In the genomic region with DNA sequence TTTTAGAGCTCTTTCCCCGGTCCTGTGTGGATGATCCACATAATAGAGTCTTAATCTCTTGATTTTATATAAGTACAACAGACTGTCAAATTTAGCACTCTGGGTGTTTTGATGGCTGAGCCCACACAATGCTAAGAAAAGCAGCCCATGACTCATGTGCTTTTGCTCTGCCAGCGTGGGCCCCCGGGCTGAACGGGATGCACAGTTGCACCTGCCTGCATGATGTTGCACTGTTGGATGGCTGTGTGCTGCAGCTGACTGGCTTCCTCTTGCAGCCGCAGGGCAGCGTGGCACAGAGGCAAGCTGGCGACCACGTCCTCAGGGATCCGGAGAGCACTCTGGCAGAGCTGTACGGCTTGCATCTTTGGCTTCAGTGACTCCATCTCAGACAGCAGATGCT, we compare ENCODE assay signal across 8 mouse cellular contexts.
DNase-seq lines count a peak whose midpoint lies in the region; ATAC-seq lines count a peak whose summit lies in the region.

No protein-coding gene starts in this region.

- ATAC-seq in neural tube, embryonic 11.5 days (ENCODE audit: insufficient read depth, low FRiP score, low TSS enrichment) = no peak
- peak; percentile 84 for ATAC-seq in hindbrain, embryonic 15.5 days (ENCODE audit: low FRiP score, low read depth)
- peak; percentile 67; the same call in 1 of the 2 replicates for ATAC-seq in midbrain, embryonic 14.5 days (ENCODE audit: low FRiP score, low TSS enrichment)
- ATAC-seq in intestine, embryonic 15.5 days = no peak

- WGBS in neural tube, embryonic 11.5 days = 88% methylated on average over 10 of the region's 10 CpGs
- WGBS in hindbrain, embryonic 15.5 days = 47% methylated on average over 10 of the region's 10 CpGs
- WGBS in midbrain, embryonic 14.5 days = 52% methylated on average over 10 of the region's 10 CpGs
- 76% methylated on average over 10 of the region's 10 CpGs for WGBS in intestine, embryonic 15.5 days

- H3K4me2 ChIP-seq in neural tube, embryonic 11.5 days (ENCODE audit: low read depth) = no peak overlapping the region
- no peak overlapping the region for H3K4me2 ChIP-seq in hindbrain, embryonic 15.5 days
- H3K4me2 ChIP-seq in midbrain, embryonic 14.5 days (ENCODE audit: low read length) = no peak overlapping the region
- H3K4me2 ChIP-seq in intestine, embryonic 15.5 days (replicated peaks) = no peak overlapping the region

- no peaks in the 10 kb centered on the region for H3K27me3 ChIP-seq in neural tube, embryonic 11.5 days (ENCODE audit: control insufficient read depth, insufficient read depth, low read length)
- H3K27me3 ChIP-seq in hindbrain, embryonic 15.5 days = no peaks in the 10 kb centered on the region
- no peaks in the 10 kb centered on the region for H3K27me3 ChIP-seq in midbrain, embryonic 14.5 days (ENCODE audit: control insufficient read depth, insufficient read depth, low read length)
- H3K27me3 ChIP-seq in intestine, embryonic 15.5 days (replicated peaks) = no peaks in the 10 kb centered on the region

- H3K9ac ChIP-seq in neural tube, embryonic 11.5 days (ENCODE audit: low read length) = no peak overlapping the region
- H3K9ac ChIP-seq in hindbrain, embryonic 15.5 days = no peak overlapping the region
- no peak overlapping the region; the same call in 1 of the 2 replicates for H3K9ac ChIP-seq in midbrain, embryonic 14.5 days (replicated peaks; ENCODE audit: low read length)
- no peak overlapping the region for H3K9ac ChIP-seq in intestine, embryonic 15.5 days

- no peak overlapping the region for H3K4me3 ChIP-seq in neural tube, embryonic 11.5 days (ENCODE audit: low read depth, low read length)
- no peak overlapping the region for H3K4me3 ChIP-seq in hindbrain, embryonic 15.5 days
- H3K4me3 ChIP-seq in midbrain, embryonic 14.5 days (replicated peaks; ENCODE audit: low read depth, low read length) = no peak overlapping the region
- no peak overlapping the region for H3K4me3 ChIP-seq in intestine, embryonic 15.5 days (replicated peaks)

- H3K9me3 ChIP-seq in neural tube, embryonic 11.5 days (ENCODE audit: control insufficient read depth, low read length) = no peaks in the 10 kb centered on the region
- H3K9me3 ChIP-seq in hindbrain, embryonic 15.5 days = no peaks in the 10 kb centered on the region
- no peaks in the 10 kb centered on the region for H3K9me3 ChIP-seq in midbrain, embryonic 14.5 days (ENCODE audit: control insufficient read depth, low read length)
- H3K9me3 ChIP-seq in intestine, embryonic 15.5 days = no peaks in the 10 kb centered on the region

- no peaks in the 10 kb centered on the region for H3K36me3 ChIP-seq in neural tube, embryonic 11.5 days (ENCODE audit: control insufficient read depth, insufficient read depth, low read length)
- H3K36me3 ChIP-seq in hindbrain, embryonic 15.5 days = no peaks in the 10 kb centered on the region
- H3K36me3 ChIP-seq in midbrain, embryonic 14.5 days (ENCODE audit: control insufficient read depth, insufficient read depth, low read length) = no peaks in the 10 kb centered on the region
- peaks cover 6% of the 10 kb centered on the region; the same call in 1 of the 2 replicates for H3K36me3 ChIP-seq in intestine, embryonic 15.5 days

- H3K27ac ChIP-seq in neural tube, embryonic 11.5 days (ENCODE audit: low read depth, low read length) = no peak overlapping the region
- peak overlapping the region; percentile 30; the same call in 1 of the 2 replicates for H3K27ac ChIP-seq in hindbrain, embryonic 15.5 days (replicated peaks)
- peak overlapping the region; percentile 66; the same call in 1 of the 2 replicates for H3K27ac ChIP-seq in midbrain, embryonic 14.5 days (replicated peaks; ENCODE audit: low read depth, low read length)
- H3K27ac ChIP-seq in intestine, embryonic 15.5 days = no peak overlapping the region

- H3K4me1 ChIP-seq in neural tube, embryonic 11.5 days (ENCODE audit: control insufficient read depth, insufficient read depth, low read length) = no peaks in the 10 kb centered on the region
- peaks cover 4% of the 10 kb centered on the region; the same call in 1 of the 2 replicates for H3K4me1 ChIP-seq in hindbrain, embryonic 15.5 days (replicated peaks)
- H3K4me1 ChIP-seq in midbrain, embryonic 14.5 days (ENCODE audit: control insufficient read depth, insufficient read depth, low read length) = 0 out of 2 replicates have a peak, but pooled peaks cover 3% of the 10 kb centered on the region
- H3K4me1 ChIP-seq in intestine, embryonic 15.5 days (replicated peaks) = peaks cover 3% of the 10 kb centered on the region; the same call in 1 of the 2 replicates

- DNase-seq in neural tube, embryonic 11.5 days (ENCODE audit: low spot score) = peak; percentile 12
- no peak for DNase-seq in neural tube, embryonic 10.5 days (ENCODE audit: extremely low spot score, low spot score)
- peak; percentile 60 for DNase-seq in midbrain, embryonic 14.5 days
- DNase-seq in thymus, postnatal 25 days = peak; percentile 75
- no peak for DNase-seq in heart, adult 9 months (ENCODE audit: low spot score in 2 of 2)
- no peak for DNase-seq in urinary bladder, adult 2 months (ENCODE audit: low spot score)

Comparison
In these comparisons a context has a peak if more than half of its experiments do, and no peak if none do; other contexts are left out.
1. DNase-seq: peak in neural tube, embryonic 11.5 days (single experiment), midbrain, embryonic 14.5 days (single experiment) and thymus, postnatal 25 days (single experiment); none in neural tube, embryonic 10.5 days (single experiment), heart, adult 9 months (0 of 2) and urinary bladder, adult 2 months (single experiment).
2. ATAC-seq: peak in hindbrain, embryonic 15.5 days (single experiment) and midbrain, embryonic 14.5 days (single experiment); none in neural tube, embryonic 11.5 days (single experiment) and intestine, embryonic 15.5 days (single experiment).
3. H3K27ac ChIP-seq: peak in hindbrain, embryonic 15.5 days (single experiment) and midbrain, embryonic 14.5 days (single experiment); none in neural tube, embryonic 11.5 days (single experiment) and intestine, embryonic 15.5 days (single experiment).